Mouse (Mus musculus) CD4-positive, CD25-positive, alpha-beta regulatory T cell, adult 2 months (primary cell): ENCODE results near the gene Prpf8.

ENCODE experiments used
- DNase-seq: peaks from one replicate; pipeline ENCODE4 v3.0.0-alpha.2; 2012; ENCODE audit warnings: low read depth, low spot score

Prpf8 gene

DNA sequence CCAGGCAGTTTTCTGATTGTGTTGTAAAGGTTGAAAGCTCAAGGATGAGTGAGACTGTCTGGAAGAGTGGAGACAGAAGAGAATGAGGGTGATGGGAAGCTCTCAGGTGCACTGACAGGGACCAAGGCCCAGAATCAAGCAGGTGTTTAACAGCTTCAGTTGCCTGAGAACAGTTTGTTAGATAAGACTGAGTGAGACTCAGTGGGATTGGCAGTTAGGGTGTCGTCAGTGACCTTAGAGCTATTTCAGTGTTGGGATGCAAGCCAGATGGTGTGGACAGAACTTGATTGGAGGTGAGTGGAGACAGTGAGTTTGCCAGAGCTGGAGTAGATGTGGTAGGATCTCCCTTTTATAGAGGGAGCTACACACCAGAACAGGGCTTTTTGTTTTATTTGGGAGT, 11.5 kb downstream of the Prpf8 start:
- DNase-seq, result no peak

DNA sequence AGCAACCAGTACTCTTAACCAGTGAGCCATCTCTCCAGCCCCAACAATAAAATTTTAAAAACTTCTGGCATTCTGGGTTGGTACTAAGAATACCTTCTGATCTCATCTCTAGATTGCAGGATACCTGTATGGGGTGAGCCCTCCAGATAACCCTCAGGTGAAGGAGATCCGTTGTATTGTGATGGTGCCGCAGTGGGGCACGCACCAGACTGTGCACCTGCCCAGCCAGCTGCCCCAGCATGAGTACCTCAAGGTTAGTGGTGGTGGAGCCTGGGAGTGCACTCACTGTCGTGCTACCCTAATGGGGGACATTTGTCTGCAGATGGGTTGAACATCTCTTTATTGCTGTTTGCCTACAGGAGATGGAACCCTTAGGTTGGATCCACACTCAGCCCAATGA, 21.5 kb downstream of the Prpf8 start:
- DNase-seq, result no peak

DNA sequence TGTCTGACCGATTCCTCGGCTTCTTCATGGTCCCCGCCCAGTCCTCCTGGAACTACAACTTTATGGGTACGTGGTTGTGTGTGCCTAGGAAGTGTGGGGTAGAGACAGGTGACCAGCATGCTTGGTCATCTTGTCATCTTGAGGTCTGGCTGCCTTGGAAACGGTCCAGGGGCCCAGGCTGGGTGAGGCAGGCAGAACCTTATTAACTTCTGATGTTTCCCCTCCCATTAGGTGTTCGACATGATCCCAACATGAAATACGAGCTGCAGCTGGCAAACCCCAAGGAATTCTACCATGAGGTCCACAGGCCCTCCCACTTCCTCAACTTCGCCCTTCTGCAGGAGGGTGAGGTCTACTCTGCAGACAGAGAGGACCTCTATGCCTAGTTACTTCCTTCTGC, 22.3 kb downstream of the Prpf8 start:
- DNase-seq, result no peak

DNA sequence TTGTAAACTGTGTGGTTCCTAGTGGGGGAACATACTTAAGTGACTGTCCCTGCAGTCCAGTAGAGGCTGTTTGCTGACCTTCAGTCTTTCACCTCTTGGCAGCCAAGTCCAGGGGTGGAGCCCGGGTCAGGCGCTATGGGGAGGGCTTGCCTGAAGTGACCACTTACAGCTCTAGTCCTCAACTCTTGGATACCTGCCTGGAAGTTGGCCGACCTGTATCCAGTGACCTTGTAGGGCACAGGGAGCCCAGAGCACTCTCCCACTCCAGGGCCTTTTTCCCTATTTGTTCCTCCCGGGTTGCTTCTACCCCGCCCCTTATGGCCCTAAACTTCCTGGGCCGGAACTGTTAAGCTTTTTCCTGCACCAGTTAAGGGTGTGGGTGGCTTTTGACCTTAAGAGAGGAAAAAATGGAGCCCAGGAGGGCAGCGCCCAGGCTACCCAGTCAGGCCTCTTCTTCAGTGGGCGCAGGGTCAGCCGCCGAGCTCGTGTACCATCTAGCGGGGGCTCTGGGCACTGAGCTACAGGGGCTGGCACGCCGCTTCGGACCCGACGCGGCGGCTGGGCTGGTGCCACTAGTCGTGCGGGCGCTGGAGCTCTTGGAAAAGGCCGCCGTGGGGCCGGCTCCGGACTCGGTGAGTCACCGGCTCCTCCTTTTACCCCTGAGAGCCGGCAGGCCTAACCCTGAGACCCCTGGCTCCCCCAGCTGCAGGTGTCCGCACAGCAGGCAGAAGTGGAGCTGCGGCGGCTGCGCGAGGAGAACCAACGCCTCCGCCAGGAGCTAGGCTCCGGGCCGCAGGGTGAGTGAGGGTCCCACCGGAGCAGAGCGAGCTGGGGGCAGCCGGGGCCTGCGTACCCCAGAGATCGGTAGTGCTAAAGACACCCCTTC, 23.4 kb downstream of the Prpf8 start, which contains the start of gene Rilp:
TSS of gene Rilp (plus strand) at position 354 of the 886 bp plus-strand sequence.
- DNase-seq, result no peak

DNA sequence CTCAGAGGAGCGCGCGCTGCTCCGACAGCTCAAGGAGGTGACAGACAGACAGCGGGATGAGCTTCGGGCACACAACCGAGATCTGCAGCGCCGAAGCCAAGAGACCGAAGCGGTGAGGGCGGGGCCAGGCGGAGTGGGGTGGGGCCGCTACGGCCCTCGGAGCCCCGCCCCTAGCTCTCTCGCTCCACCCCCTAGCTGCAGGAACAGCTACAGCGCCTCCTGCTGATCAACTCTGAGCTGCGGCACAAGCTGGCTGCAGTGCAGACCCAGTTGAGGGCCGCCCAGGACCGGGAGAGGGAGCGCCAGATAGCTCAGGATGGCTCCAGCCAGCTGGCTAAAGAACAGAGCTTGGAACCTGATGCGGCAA, 24.0 kb downstream of the Prpf8 start:
- DNase-seq, result peak; percentile 95

DNA sequence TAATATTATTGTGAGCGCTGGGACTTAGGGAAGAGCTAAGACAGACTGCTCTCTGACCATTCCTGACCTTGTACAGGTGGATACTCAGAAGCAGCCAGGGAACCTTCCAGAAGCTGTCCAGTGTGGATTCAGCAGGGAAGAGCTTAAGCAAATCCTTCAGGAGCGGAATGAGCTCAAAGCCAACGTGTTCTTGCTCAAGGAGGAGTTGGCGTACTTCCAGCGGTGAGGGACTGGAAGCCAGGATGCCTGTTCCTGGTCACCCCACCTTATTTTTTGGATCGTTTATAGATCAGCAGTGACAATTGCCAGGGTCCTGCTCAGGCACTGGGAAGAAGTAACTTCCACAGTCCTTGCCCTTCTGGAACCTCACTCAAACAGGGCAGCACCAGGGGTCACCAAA, 24.6 kb downstream of the Prpf8 start:
- no peak for DNase-seq

DNA sequence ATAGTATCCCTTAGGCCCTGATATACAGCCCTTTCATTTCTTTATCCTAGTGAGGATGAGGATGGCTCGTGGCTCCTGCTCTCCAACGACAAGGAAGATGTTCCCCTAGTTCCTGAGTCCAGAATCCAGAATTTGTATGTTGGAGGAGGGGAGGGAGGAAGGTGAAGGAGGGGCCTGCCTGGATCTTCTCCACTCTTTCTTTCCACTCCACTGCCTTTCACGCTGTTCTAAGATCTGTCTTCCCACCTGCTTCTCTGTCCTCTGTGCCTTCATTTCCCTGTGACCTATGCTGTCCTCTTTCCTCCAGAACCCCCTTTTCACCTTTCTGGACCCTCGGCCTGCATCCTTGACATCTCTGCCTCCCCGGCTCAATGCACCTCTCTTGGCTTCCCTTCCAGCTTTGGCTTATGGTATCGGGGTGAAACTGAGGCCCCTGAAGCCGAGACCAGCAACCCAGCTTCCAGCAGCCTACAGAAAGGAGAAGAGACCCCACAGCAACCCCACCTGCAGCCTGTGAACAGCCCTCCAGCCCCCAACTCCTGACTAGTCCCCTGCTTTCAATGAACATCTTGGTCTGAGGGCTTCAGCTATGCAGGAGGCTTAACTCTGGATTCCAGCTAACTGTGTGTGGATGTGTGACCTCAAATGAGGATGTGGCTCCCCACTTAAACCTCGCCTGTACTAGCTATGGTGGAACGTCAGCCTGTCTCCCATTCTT, 25.8 kb downstream of the Prpf8 start:
- DNase-seq, result no peak

DNA sequence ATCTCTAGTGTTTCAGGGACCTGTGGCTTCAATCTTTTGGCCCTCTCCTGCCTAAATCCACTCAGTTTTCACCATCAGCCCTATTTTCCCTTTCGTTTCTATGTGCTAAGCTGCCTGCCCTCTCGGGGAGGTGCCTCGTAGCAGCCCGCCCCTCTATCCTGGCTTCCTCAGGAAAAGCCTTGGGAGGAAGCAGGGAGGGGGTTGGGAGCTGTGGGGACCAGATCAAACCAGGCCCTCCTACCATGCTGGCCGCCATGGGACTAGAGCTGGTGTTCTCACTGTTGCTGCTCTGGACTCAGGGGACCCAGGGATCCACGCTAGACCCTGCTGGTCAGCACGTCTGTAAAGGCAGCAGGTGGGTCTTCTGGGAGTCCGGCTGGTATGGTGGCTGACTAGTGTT, 26.7 kb downstream of the Prpf8 start, which contains the start of gene Scarf1:
TSS of gene Scarf1 (plus strand) at position 205 of the 400 bp plus-strand sequence.
- no peak for DNase-seq

DNA sequence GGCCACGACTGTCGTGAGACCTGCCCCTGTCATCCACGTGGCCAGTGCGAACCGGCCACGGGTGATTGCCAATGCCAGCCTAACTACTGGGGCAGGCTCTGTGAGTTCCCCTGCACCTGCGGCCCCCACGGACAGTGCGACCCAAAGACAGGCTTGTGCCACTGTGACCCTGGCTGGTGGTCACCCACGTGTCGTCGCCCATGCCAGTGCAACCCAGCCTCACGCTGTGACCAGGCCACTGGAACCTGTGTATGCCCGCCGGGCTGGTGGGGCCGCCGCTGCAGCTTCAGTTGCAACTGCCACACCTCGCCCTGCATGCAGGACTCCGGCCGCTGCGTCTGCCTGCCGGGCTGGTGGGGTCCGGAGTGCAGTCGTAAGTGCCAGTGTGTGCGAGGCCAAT, 28.6 kb downstream of the Prpf8 start:
- DNase-seq, result no peak

DNA sequence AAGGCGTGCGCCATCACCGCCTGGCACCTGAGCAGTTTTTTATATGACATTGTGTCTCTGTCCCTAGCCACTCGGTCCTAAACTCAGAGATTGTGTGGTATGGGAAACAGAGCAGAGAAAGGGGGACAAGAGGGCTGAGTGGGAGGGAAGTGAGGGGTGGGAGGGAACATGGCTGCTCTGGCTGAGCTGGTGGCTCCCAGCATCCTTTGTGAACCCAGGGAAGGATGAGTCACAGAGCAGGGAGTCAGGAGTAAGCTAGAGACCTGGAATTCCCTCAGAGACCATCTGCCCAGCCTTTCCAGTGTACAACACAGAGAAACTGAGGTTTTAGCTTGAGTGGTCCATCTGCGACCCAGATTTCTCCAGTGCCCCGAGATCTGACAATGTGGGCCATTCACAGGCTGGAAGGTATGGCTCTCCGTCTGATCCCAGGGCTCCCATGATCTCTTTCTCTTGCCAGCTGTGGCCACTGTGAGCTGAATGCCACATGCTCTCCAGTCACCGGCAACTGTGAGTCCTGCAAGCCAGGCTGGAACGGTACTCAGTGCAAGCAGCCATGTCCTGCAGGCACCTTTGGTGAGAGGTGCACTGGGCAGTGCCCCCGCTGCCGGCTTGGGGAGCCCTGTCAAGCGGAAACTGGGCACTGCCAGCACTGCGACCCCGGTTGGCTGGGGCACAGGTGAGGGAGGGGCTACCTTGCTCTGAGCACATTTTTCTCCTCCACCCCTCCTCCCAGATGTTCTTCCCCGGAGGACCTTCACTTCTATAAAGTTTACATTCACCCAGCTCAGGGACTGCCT, 33.4 kb downstream of the Prpf8 start:
- no peak for DNase-seq

DNA sequence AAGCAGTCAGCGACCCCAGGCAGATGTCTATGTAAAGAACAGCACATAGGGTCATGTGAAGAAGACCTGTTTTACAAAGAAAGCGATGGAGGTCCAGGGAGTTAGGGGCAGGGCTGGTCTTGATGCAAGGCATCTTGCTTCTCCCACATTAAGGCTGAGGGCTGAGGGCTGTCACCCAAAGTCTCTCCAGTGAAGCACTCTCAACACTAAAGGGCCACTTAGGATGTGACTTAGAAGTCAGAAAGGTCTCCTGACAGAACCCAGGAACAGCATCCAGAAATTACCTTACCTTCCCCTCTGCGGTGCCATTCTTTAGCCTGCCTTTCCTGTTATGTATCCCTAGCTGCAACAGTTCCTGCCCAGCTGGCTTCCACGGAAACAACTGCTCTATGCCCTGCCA, 35.0 kb downstream of the Prpf8 start:
- no peak for DNase-seq

DNA sequence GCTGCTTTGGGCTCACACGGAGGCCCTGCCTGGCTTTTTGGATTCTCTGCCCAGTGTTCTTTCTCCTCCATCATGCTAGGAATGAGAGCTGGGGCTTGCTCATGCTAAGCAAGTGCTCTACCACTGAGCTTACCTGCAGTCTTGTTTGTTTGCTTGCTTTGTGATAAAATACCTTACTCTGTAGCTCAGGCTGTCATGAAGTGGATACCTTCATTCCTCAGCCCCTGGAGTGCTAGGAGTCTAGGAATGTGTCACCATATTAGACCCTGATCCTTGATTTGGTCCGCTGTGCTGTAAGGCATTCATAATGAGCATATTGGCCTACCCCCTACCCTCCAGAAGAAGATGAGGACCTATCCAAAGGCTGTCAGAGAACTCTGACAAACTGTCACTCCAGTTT, 36.2 kb downstream of the Prpf8 start:
- no peak for DNase-seq

DNA sequence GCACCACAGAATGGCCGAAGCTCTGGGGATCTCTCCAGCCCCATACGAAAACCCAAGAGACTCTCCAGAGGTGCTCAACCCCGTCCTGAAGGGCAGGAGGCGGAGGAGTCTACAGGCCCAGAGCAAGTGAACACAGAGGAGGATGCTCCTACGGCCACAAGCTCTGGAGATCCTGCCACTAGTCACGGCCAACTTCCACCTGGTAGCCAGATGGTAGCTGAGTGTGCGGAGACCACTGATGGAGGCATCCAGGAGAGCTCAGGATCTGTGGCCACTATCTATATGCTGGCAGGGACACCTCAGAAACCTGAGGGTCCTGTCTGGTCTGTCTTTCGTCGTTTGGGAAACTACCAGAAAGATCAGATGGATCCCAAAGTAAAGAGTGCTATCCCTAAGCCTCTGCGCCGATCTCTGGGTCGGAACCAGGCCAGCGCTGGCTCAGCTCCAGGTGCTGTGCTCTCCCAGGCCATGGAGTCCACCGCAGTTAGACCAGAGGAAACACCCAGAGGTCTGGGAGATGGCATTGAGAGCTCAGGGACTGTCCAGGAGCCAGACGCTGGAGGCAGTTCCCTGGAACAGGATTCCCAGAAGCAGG, 39.0 kb downstream of the Prpf8 start:
- DNase-seq, result no peak

DNA sequence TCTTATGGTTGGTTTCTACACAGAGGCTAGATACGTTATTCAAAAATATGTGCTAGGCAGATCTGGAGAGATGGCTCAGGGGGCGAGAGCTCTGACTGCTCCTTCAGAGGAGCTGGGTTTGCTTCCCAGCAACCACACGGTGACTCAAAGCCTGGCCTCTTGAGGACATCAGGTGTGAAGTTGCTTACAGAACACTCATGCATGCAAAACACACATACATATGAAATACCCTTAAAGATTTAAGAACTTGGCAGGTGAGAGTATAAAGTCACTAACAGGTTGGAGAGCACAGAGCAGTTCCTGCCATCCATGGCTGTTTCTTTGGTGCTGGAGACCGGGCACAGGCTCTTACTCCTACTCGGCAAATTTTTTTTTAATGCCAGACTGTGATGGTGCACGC, 40.3 kb downstream of the Prpf8 start:
- no peak for DNase-seq

DNA sequence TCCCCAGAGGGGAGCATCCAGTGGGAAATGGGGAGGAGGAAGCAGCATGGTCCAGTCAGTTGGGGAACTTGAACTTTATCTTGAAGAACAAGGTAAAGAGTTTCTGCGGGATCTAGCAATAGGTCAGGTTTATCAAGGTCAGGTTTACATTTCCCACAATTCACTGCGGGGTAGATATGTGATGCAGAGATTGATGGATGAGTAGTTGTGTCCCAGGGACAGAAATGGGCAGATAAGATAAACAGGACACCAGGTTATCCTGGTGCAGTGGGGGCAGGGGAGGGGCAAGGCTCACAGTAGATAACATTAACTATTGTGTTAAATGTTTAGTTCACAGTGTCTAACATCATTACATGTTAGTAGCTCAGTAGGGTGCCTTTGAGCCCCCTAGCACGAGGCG, 43.2 kb downstream of the Prpf8 start:
- no peak for DNase-seq

DNA sequence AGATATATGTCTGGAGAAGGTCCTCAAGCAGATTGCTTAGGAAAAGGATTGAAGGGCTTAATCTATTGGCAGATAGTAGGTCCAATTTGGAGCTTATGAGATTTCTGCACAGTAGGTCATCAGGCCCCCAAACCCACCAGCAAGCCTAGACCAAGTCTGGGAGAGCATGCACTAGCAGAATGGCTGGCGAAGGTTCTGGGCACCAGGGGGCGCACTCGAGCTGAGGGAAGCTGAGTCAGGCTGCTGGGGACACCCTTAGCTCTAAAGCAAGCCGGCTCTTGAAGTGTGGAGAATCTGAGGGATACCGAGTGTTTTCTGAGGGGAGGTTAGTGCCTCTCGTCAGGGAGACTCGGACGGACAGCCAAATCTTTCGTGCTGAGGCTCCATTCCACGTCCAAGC, 43.7 kb downstream of the Prpf8 start:
- DNase-seq, result peak; percentile 95

DNA sequence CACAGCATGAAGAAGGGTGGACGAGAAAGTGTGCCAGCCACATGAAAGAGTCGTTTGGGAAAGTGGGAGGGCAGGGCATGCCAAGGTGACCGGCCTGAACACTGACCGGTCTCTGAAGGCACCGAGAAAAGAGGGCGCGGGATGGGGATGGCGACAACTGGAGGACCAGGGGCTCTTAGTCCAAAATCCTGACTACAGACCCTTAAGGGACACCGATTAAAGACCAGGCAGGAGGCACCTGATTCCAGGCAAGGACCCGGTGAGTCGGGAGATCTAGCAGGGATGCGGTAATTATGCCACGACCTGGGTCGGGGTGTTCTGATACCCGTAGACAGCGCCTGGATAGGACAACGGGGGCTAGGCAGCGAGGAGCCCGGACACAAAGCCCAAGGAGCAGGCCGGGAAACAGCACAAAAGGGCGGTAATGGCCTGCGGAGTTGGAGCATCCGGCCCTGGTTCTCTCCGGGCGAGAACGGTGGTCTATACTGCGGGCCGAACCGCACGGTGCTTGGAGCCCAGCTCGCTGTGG, 44.3 kb downstream of the Prpf8 start:
- DNase-seq, result peak; percentile 52

DNA sequence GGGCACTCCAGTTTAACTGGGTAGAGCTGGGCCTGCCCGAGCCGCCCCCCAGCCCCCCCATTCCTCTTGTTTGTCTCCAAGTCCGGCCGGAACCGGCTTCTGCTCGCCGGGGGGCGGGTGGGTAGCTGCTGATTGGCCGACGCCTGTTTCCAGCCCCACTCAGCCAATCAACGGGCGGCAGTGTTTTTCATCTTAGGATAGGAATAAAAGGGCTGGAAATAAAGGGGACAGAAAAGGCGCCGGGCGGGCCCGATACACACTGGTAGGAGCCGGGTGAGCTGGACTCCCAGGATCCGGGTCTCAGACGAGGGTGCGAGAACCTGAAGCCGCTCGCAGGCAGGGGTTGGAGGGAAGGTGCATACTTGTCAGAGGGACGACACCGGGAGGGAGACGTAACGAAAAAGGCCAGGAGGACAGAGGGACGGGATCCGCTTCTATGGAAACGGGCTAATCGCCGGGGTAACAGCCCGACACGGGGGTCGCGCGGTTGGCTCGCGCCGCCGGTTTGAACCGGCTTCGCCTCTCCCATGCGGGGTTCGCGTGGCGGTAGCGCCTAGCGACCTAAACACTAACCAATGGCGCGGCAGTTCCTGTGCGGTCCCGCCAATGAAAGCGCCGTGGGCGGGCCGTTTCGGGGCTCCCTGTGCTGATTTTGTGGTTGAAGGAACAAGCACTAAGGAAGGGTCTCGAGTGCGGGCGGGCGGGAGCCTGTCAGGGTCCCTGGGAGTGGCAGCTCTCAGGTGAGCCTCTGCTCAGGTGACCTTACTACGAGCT, 45.0 kb downstream of the Prpf8 start, which contains the start of gene Slc43a2:
TSS of gene Slc43a2 (plus strand) at position 226 of the 774 bp plus-strand sequence.
- DNase-seq, result peak; percentile 92

DNA sequence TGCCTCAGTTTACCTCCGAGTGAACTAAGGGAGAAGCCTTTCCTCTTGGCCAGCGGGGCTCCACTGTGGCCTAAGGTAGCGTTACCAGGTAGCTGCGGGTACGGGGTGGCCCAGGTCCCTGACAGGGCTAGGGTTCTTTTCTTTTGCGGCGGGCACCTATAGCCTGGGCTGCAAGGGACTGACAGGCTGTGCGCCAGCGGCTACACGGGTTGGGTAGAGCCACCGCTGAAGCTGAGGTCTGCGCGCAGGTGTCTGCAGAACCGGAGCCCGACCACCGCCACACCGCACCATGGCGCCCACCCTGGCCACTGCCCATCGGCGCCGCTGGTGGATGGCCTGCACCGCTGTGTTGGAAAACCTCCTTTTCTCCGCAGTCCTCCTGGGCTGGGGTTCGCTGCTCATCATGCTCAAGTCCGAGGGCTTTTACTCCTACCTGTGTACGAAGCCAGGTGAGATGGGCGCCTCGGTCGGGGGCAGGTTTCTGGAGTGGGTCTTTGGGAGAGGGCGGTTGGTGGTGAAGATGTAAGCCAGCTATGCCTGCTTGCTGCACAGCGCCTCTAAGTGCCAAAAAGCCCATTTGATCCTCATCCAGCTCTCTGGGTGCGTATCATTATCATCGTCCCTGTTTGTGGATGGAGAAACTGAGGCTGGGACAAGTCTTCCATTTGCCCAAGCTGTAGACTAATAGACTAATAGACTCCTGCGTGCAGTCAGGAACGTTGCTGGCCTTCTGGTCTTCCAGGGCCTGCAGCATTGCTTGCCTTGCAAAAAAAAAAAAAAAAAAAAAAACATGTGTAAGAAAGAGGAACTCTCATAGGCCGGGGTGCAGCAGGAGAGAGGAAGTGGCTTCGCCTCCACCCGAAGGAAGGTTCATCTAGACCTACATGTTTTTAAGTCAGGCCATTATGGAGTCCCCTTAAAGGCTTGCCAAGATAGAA, 46.0 kb downstream of the Prpf8 start:
- DNase-seq, result peak; percentile 81
